Mouse (Mus musculus): Measurements from ENCODE around the gene Rgl1.

DNA sequence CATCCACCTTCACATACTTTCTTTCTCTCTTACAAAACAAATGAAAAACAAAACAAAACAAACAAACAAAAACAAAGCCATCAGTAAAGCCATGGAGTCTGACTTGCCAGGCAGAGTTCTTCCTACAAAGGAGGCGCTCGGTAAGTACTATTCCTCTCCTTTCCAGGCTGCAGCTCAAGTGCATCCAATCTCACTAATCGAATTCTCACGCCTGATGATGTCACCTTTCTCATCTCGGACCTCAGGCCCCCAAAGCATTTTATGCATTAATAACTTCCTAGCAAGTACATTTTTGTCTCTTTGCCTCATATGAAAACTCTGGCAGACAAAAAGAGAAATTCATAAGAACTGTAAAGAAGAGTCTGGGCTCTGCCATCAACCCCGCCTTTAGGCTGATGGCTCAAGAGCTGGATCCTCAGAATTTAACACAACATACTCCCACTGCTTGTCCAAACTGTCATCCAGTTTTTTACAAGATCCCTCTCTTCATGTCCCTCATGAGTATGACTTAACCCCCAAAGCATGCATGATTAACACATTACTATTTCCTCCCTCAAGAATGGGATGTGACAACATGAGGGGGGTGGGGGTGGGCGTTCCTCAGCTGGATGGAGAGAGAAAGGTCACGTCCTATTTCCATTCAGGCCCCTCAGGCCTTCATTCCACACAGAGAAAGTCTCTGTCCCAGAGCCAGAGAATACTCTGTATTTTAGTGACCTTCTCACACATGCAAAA, 96.5 kb downstream of the Rgl1 start:
- TF ChIP-seq HCFC1 (IDR thresholded peaks at IDR 0.05; ENCODE audit: borderline replicate concordance, insufficient read depth, low read length) (no peak), ZC3H11A (IDR thresholded peaks at IDR 0.05; ENCODE audit: borderline replicate concordance, low read depth, low read length) (no peak), ZNF384 (IDR thresholded peaks at IDR 0.05; ENCODE audit: low read depth, low read length) (no peak), CHD2 (IDR thresholded peaks at IDR 0.05; ENCODE audit: low read depth, low read length) (no peak)

Data from ES-E14 (cell line).